Mouse (Mus musculus): ENCODE measurements around the gene Cacna2d2.

DNA sequence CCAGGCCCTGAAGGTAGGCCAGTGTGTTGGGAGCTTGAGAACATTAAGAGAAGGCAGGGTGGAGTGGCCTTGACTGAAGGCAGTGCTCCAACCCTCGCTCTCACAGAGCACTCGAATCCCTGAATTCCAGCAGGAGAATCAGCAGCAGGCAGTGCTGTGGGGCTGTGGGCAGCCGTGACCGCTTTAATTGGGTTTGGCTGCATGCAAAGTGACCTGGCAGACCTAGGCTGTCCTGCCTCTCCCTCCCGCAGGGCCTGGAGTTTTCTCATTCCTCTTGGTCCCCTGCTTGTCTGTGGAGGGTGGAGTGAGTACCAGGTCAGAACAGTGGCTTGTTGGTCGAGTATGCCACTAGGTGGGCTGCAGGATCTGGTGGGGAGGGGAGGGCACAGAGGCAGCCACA lies 66.2 kb downstream of the Cacna2d2 start:
- TF ChIP-seq CTCF (conservative IDR thresholded peaks at IDR 0.05; ENCODE audit: insufficient read depth, insufficient read length, low read depth, low read length), result no peak
- no peak for TF ChIP-seq POLR2A (IDR thresholded peaks at IDR 0.05; ENCODE audit: low read depth, low read length)

Measured in kidney, adult 2 months (tissue).